Mouse (Mus musculus) heart, postnatal 0 days (tissue): ENCODE data around the gene Cldnd2.
A peak's percentile ranks its signal among the peaks of the same experiment; 100 is the strongest.

Source experiments
- CTCF ChIP-seq: IDR thresholded peaks from 2 replicates; pipeline ENCODE4 v1.5.1; 2016; ENCODE audit warnings: antibody characterized with exemption, control low read depth, low read depth
- EP300 ChIP-seq: IDR thresholded peaks from 2 replicates; pipeline ENCODE4 v1.6.1; 2016; ENCODE audit warnings: antibody characterized with exemption, low read depth

DNA sequence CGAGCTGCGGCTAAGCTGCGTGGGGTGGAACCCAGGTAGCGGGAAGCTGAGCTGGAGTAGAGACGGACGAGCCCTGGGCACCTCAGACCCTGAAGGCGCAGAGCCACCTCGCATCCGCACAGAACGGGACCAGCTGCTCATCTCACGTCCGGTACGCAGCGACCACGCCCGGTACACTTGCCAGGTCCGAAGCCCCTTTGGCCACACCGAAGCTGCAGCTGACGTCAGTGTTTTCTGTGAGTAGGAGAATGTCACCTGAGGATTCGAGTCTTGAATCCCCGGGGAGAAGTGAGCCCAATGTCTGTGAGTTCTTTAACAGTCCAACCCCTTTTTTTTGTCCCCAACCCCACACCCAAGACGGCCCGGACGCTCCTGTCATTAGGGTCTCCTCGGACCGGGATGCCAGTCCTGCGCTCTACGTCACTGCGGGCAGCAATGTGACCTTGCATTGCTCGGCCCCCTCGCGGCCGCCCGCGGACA lies 24.3 kb downstream of the Cldnd2 start:
- TF ChIP-seq CTCF (peak; percentile 18; the same call in 1 of the 2 replicates), EP300 (no peak)
